Mouse (Mus musculus): ENCODE results near the gene Lrfn1. TPM values are rescaled to one million over a fixed set of nuclear protein-coding genes. Genes with fewer than 3 reads are reported as not detected.

Gene Lrfn1
- total and polyA plus RNA-seq, 2 experiments from 2014 or later = 0.31 to 3.9 TPM

- peak; percentile 97 for ATAC-seq (ENCODE audit: insufficient read depth, low read depth)
- Histone ChIP-seq H3K9ac (replicated peaks; ENCODE audit: low read depth, low read length) (peak overlapping the region; percentile 96), H3K9me3 (replicated peaks; ENCODE audit: control insufficient read depth, low read length) (no peaks in the 10 kb centered on the region), H3K36me3 (replicated peaks; ENCODE audit: control insufficient read depth, insufficient read depth, low read length) (no peaks in the 10 kb centered on the region), H3K4me1 (ENCODE audit: control insufficient read depth, insufficient read depth) (peaks cover 40% of the 10 kb centered on the region), H3K27ac (ENCODE audit: low read depth) (peak overlapping the region; percentile 82), H3K4me3 (ENCODE audit: low read depth, low read length) (peak overlapping the region; percentile 85), H3K27me3 (ENCODE audit: control insufficient read depth, insufficient read depth, low read length) (no peaks in the 10 kb centered on the region), H3K4me2 (ENCODE audit: low read depth, low read length) (peak overlapping the region; percentile 87)
- TF ChIP-seq CTCF (IDR thresholded peaks at IDR 0.05; ENCODE audit: low read depth) (peak; percentile 71), EP300 (IDR thresholded peaks at IDR 0.05; ENCODE audit: low read depth) (no peak)
- DNase-seq (ENCODE audit: low spot score) = peak; percentile 100
- WGBS = 0% methylated on average over 44 of the region's 64 CpGs
These were observed 15.4 kb upstream of the Lrfn1 start for GRCm38 (mm10) chr7:28436271-28436904.

DNA sequence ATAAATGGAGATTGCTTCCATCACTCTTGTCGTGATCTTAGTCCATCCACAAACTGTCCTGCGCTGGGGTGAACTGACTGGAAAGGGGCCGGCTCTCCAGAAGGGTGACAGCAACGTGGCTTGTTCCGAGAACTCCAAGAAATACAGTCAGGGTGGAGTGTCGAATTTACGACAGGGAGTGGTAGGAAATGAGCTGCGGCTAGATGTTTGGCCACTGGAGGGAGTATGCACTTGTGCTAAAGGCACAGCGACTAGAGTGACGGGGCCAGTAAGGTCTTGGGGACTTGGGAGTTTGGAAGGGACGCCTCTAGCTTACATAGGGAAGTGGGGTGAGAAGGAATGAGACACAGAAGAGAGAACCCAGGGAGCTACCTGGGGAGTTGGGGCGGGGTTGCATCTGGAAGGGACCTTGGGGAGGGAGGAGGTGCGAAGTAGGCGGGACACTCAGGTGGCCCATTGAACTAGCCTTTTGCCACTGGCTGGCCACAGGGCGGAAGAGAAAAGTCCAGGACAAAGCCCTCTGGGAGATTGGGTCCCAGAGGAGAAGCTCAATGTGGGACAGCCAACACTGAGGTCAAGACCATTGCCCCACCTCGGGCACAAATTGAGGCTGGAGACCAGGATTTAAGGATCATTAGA lies 14.7 kb upstream of the Lrfn1 start, which contains the start of gene Gmfg:
Gene Gmfg, plus strand, starts transcription at position 516 of the 639 bp plus-strand sequence.
- peak; percentile 34 for ATAC-seq (ENCODE audit: insufficient read depth, low read depth)
- H3K9me3 ChIP-seq (replicated peaks; ENCODE audit: control insufficient read depth, low read length) = no peaks in the 10 kb centered on the region
- no peaks in the 10 kb centered on the region for H3K27me3 ChIP-seq (ENCODE audit: control insufficient read depth, insufficient read depth, low read length)
- DNase-seq (ENCODE audit: low spot score) = peak; percentile 89
- no peaks in the 10 kb centered on the region for H3K36me3 ChIP-seq (replicated peaks; ENCODE audit: control insufficient read depth, insufficient read depth, low read length)
- H3K4me1 ChIP-seq (ENCODE audit: control insufficient read depth, insufficient read depth) = peaks cover 34% of the 10 kb centered on the region
- H3K4me3 ChIP-seq (ENCODE audit: low read depth, low read length) = peak within 1 kb of the TSS; percentile 85
- peak within 1 kb of the TSS; percentile 36 for H3K9ac ChIP-seq (replicated peaks; ENCODE audit: low read depth, low read length)
- 2% methylated on average over 16 of the region's 16 CpGs for WGBS
- peak within 1 kb of the TSS; percentile 82 for H3K27ac ChIP-seq (ENCODE audit: low read depth)
- peak within 1 kb of the TSS; percentile 74 for H3K4me2 ChIP-seq (ENCODE audit: low read depth, low read length)
- TF ChIP-seq EP300 (IDR thresholded peaks at IDR 0.05; ENCODE audit: low read depth) (no peak), CTCF (IDR thresholded peaks at IDR 0.05; ENCODE audit: low read depth) (peak; percentile 83)

DNA sequence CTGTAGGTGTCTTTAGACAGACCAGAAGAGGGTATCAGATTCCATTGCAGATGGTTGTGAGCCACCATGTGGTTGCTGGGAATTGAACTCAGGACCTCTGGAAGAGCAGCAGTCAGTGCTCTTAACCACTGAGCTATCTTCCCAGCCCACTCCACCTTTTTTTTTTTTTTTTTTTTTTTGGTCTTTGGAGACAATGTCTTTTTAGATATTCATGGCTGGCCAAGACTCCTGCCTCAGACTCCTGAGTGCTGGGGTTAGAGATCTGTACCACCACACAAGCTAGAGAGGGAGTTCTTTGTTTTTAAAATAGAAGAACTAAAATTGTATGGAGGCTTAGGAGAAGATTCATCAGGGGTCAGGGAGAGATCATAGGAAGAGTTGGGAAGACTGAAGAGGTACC lies 13.8 kb upstream of the Lrfn1 start:
- no peak overlapping the region for H3K4me3 ChIP-seq (ENCODE audit: low read depth, low read length)
- no peak overlapping the region for H3K4me2 ChIP-seq (ENCODE audit: low read depth, low read length)
- no peaks in the 10 kb centered on the region for H3K36me3 ChIP-seq (replicated peaks; ENCODE audit: control insufficient read depth, insufficient read depth, low read length)
- DNase-seq (ENCODE audit: low spot score) = no peak
- TF ChIP-seq EP300 (IDR thresholded peaks at IDR 0.05; ENCODE audit: low read depth) (no peak), CTCF (IDR thresholded peaks at IDR 0.05; ENCODE audit: low read depth) (no peak)
- H3K9me3 ChIP-seq (replicated peaks; ENCODE audit: control insufficient read depth, low read length) = no peaks in the 10 kb centered on the region
- H3K9ac ChIP-seq (replicated peaks; ENCODE audit: low read depth, low read length) = no peak overlapping the region
- H3K4me1 ChIP-seq (ENCODE audit: control insufficient read depth, insufficient read depth) = peaks cover 25% of the 10 kb centered on the region
- H3K27ac ChIP-seq (ENCODE audit: low read depth) = no peak overlapping the region
- ATAC-seq (ENCODE audit: insufficient read depth, low read depth) = no peak
- H3K27me3 ChIP-seq (ENCODE audit: control insufficient read depth, insufficient read depth, low read length) = no peaks in the 10 kb centered on the region

GRCm38 (mm10) chr7:28438771-28439170 lies 13.0 kb upstream of the Lrfn1 start:
- no peak overlapping the region for H3K4me3 ChIP-seq (ENCODE audit: low read depth, low read length)
- no peak for DNase-seq (ENCODE audit: low spot score)
- H3K27ac ChIP-seq (ENCODE audit: low read depth) = no peak overlapping the region
- no peaks in the 10 kb centered on the region for H3K36me3 ChIP-seq (replicated peaks; ENCODE audit: control insufficient read depth, insufficient read depth, low read length)
- TF ChIP-seq CTCF (IDR thresholded peaks at IDR 0.05; ENCODE audit: low read depth) (no peak), EP300 (IDR thresholded peaks at IDR 0.05; ENCODE audit: low read depth) (no peak)
- H3K4me2 ChIP-seq (ENCODE audit: low read depth, low read length) = no peak overlapping the region
- H3K4me1 ChIP-seq (ENCODE audit: control insufficient read depth, insufficient read depth) = peaks cover 17% of the 10 kb centered on the region
- no peak for ATAC-seq (ENCODE audit: insufficient read depth, low read depth)
- WGBS = 74% methylated on average over 2 of the region's 2 CpGs
- H3K27me3 ChIP-seq (ENCODE audit: control insufficient read depth, insufficient read depth, low read length) = no peaks in the 10 kb centered on the region
- no peak overlapping the region for H3K9ac ChIP-seq (replicated peaks; ENCODE audit: low read depth, low read length)
- H3K9me3 ChIP-seq (replicated peaks; ENCODE audit: control insufficient read depth, low read length) = no peaks in the 10 kb centered on the region

- Histone ChIP-seq H3K4me2 (ENCODE audit: low read depth, low read length) (no peak overlapping the region; the same call in 1 of the 2 replicates), H3K4me3 (ENCODE audit: low read depth, low read length) (peak overlapping the region; percentile 27; the same call in 1 of the 2 replicates)
- no peak for ATAC-seq (ENCODE audit: insufficient read depth, low read depth)
These were observed 11.0 kb upstream of the Lrfn1 start for GRCm38 (mm10) chr7:28440739-28441138.

More at GRCm38 (mm10) chr7:28440739-28441138, 11.0 kb upstream of the Lrfn1 start:
- TF ChIP-seq CTCF (IDR thresholded peaks at IDR 0.05; ENCODE audit: low read depth) (no peak), EP300 (IDR thresholded peaks at IDR 0.05; ENCODE audit: low read depth) (no peak)
- Histone ChIP-seq H3K36me3 (replicated peaks; ENCODE audit: control insufficient read depth, insufficient read depth, low read length) (no peaks in the 10 kb centered on the region), H3K4me1 (ENCODE audit: control insufficient read depth, insufficient read depth) (no peaks in the 10 kb centered on the region), H3K9me3 (replicated peaks; ENCODE audit: control insufficient read depth, low read length) (no peaks in the 10 kb centered on the region), H3K9ac (replicated peaks; ENCODE audit: low read depth, low read length) (no peak overlapping the region), H3K27me3 (ENCODE audit: control insufficient read depth, insufficient read depth, low read length) (peaks cover 2% of the 10 kb centered on the region; the same call in 1 of the 2 replicates), H3K27ac (ENCODE audit: low read depth) (peak overlapping the region; percentile 66; the same call in 1 of the 2 replicates)
- WGBS = 26% methylated on average over 2 of the region's 2 CpGs
- DNase-seq (ENCODE audit: low spot score) = no peak
